Mouse (Mus musculus) spleen, postnatal 36 days (tissue): ENCODE data around the gene Ankrd12.

Source experiments
- DNase-seq, 2 experiments: peaks; one replicate each; pipeline ENCODE4 v3.0.0; 2022; ENCODE audit warnings: low spot score in 2 of 2, mixed read lengths in 1 of 2

The Ankrd12 gene

DNA sequence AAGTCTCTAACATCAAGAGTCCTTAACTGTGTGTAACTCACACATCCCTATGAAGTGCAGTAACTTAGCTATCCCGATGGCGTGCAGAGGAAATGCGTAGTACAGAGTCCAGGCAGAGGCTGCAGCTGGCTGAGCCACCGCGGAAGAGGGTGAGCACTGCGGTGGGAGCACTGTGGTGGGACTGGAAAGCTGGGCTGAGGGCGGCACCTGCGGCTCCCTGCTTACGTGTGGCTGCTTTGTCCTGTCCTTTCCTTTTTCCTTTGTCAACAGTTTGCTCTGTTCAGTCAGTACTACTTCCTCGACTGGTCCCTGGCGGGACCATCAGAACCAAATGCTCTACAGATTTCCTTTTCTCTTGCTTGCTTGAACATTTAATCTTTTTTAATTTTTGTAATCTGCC is 109.1 kb downstream of the Ankrd12 start:
- DNase-seq: no peak

DNA sequence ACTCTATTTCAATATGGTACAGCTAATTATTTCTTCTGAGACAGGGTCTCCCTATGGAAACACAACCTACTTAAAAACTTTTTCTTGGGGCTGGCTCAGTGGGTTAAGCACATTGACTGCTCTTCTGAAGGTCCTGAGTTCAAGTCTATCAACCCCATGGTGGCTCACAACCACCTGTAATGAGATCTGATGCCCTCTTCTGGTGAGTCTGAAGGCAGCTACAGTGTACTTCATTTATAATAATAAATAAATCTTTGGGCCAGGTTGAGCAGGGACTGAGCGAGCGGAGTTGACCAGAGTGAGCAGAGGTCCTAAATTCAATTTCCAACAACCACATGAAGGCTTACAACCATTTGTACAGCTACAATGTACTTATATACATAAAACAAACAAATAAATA is 114.6 kb downstream of the Ankrd12 start:
- DNase-seq: no peak

DNA sequence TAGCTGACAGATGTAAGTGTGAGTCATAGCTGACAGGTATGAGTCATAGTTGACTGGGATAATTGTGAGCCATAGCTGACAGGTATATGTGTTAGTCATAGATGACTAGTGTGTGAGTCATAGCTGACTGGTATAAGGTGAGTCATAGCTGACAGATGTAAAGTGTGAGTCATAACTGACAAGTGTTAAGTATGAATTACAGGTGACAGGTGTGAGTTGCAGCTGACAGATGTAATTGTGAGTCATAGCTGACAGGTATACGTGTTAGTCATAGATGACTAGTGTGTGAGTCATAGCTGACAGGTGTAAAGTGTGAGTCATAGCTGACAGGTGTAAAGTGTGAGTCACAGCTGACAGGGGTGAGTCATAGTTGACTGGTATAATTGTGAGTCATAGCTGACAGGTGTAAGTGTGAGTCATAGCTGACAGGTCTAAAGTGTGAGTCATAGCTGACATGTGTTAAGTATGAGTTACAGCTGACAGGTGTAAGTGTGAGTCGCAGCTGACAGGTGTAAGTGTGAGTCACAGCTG is 115.2 kb downstream of the Ankrd12 start:
- DNase-seq: no peak

DNA sequence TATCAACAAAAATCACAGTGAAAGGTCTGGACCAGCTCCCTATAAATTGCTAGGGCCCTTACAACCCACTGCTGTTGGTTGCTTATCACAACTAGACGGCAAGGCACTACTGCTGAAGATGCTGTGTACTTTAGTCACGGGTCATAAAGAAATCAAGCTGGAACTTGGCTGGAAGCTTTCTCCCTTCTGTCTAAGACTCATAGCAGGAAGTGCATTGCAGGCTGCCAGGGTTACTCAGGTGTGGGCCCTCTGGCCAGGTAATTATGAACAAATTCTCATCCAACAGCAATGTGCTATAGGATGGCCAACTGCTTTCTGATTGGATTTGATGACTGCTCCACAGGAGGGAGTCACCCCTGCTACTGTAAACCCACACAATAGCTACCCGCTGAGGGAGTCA is 117.9 kb downstream of the Ankrd12 start:
- DNase-seq: no peak

DNA sequence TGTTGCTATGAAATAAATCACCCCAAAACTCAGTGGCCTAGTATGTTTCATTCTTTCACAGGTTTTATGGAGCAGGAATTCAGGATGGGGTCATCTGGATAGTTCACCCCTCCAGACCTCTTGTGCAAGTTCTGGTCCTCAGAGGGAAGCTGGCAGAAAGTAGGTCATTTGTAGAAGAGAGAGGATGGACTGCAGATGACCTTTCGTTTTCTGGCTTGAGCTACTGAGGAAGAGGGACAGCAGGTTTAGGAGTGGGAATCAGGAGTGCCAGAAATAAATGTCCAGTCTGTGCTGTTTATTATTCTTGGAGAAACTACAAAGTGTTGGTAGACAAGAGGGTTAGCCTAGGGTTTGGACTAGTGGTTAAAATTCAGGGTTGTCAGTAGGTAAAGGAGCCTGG is 118.5 kb downstream of the Ankrd12 start:
- no peak for DNase-seq

DNA sequence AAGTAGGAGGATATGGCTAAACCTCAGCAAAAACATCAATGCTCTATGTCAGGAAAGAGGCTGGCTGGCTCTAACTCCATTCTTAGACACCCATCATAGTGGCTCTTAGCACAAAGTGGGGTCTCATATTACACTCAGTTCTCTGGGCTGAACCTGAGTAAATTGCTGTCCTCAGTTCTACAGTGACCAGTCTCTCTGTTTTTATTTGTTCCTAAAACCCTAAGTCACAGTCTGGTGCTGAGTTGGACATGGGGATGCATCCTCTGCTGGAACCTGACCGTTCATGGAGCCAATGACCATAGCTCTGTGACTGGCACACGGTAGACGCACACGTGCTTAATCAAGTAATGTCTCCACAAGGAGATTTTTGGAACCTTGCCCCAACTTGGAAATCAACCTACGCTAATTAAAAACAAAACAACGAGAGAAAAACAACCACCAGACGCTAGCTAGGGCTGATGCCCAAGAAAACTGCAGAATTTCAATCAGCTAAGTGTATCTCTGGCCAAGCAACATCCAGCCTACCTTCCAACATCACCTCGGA is 119.0 kb downstream of the Ankrd12 start:
- DNase-seq: no peak

DNA sequence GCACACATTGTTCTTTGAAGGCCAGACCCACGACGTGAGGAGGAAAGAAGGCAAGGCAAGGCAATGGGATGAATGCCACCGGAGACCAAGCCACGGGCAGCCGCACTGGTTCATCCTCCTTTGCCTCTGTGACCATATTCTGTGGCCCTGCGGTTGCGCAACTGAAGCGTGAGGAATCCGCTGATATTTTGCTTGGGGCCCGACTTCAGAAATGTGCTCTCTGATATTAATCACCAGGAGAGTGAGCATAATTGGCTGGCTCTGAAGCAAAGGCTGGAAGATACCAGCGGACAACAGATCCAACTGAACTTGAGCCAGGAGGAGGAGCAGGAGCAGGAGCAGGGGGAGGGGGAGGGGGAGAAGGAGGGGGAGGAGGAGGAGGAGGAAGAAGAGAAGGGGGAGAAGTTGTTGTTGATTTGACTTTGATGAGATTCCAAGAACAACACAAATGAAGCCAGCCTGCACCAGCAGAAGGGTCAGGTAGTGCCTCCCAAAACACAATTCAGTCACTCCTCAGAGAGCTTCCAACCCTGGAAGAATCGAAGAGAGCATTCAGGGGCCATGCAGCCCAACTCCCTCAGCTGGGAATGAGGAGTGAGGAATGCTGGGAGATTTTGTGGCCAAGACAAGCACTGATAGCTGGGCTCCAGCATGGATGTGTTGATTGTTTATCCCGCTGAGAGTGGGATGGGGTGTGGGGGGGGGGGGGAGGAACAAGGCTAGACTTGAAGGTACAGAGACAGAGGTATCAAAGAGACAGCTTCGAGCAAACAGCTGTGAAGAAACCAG is 119.7 kb downstream of the Ankrd12 start:
- DNase-seq: no peak

DNA sequence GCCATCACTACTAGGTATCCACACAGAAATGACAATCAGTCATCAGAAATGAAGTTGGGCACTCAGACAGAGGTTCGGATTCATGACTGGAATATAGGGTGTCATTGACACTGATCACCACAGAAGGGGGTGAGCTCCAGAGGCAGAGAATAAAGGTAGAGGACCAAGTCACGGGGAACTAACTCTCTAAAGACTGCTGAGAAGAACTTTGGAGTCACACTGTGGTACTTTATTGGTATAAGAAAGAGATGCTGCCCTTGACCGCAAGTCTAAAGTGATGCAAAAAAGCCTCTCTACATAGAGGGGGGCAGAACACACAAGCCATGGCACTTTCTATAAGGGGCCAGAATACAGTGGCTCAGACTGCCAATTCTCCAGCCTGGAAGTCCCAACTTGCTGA is 120.7 kb downstream of the Ankrd12 start:
- no peak for DNase-seq

DNA sequence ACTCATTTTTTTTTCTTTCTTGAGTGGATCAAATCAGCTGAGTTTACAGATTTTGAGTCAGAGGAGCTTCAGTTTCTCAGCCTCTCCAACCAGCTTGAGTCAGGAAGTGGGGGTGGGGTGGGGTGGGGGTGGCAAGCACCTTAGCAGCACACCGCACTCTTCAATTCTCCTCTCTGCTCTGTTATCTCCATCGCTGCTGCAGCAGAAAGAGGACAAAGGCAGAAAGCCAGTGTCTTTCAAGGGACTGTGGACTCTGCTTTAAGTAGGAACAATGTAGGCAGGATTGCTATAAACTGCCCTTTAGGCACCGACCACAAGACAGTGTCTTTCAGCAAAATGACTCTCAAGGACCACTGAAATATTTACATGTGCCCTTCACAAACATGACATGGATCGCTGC is 122.9 kb downstream of the Ankrd12 start:
- DNase-seq: no peak

DNA sequence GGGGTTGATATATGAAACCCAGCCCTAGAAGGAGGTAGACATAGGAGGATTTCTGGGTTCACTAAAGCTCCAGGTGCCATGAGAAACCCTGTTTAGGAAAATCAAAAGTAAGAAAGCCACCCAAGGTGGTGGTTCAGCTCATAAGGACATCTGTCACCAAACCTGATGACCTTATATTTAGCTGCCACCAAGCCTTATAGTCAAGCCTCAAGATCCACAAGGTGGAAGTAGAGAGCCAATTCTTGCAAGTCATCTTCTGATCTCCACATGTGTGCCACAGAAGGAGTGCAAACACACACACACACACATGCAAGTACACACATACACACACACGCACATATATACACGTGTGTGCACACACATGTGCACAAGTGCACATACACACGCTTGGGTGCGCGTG is 124.8 kb downstream of the Ankrd12 start:
- DNase-seq: peak in 1 of 2 experiments; percentile 17

DNA sequence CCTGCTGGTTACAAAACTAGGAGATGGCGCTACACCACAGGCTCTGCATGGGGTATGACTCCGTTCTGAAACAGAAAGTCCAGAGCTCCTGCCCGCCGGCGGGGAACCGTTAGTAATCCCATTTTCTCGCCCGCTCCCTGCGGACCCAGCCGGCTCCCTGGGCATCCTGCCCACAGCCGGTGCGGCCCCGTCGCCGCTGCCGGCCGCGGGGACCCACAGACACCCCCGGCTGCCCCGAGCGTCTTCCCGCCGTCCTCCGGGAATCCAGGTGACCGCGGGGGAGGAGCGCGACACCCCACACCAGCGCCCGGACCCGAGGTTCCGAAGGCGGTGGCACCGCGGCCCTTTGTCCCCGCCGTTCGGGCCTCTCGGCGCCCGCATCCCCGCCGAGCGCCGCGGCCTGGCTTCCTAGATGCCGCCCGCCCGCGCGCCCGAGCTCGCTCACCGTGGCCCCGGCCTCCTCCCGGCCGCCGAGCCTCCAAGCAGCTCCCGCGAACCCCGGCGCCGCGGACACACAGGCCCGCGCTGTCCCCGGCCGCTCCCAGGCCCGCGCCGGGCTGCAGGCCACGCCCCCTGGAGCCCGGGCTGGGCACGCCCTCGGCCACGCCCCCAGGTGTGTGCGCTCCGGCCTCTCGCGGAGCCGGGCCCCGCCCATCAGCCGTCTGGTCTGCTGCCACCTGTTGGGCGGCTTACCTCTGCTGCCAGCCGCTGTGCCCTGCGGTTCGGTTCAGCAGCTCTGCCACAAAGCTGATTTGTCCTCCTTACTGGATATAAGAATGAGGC is 126.1 kb downstream of the Ankrd12 start, which contains the start of gene Twsg1:
Gene Twsg1 (minus strand): TSS at position 605 of the 783 bp plus-strand sequence.
- peak; percentile 94 to 95 for DNase-seq

DNA sequence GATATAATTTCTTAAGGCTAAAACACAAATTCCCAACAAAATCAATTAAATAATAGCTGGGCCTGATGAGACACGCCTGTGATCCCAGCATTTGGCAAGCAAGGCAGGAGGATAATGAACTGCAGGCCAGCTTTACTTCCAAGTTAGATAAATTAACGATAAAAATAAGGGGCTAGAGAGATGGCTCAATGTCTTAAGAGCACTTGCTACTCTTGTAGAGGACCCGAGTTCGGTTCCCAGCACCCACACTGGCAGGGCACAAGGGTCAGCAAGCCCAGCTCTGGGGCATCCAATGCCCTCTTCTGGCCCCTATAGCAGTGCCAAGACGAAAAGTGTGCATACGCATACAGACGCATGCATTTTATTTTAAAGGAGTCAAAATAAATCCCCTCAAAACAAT is 126.7 kb downstream of the Ankrd12 start:
- no peak for DNase-seq

DNA sequence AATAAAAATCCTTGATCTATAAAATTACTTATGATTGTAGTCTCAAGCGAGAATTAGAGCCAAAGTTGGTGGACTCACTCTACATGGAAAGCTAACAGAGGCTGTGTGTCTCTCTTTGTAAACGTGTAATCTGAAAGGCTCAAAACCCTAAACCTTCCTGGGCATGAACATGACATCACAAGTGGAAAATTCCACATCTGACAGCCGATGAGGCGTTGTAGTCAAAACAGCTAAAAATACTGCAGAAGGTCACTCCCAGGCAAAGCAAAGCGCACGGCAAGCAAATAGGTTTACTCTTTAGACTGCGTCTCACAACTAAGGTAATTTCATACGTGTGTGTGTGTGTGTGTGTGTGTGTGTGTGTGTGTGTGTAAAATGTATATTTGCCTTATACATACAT is 129.6 kb downstream of the Ankrd12 start:
- peak; percentile 13 to 21 for DNase-seq

DNA sequence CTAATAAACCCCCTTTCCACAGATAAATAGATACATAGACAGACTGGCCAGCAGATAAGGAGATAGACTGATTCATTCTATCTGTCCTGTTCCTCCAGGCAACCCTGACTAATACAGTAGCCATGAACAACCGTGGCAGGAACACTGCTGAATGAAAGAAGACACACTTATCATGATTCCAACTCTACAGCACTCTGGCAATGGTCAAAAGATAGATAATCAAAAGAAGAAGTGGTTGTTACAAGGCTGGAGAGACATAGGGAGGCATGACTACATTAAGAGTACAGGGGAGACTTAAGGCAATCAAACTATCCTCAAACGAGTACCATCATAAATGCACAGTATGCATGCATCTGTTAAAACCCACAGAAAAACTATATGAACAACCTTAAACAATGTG is 131.5 kb downstream of the Ankrd12 start:
- DNase-seq: no peak

DNA sequence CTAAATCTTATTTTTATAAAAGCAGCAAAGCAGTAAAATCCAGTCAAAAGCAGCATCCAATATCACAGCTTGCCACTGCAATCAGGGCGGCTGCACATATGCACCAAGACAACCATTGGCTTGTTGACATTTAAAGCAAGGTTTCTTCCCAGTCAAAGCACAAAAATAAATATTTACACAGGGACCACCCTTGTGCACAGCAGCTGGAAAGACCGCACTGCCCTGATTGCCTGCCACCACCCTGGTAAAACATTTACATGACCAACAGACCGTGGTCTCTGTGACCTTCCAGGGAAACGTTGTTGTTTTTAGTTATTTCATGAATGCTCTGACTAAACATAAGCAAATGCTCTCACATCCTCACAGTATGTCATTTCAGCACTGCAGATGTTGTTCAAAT is 134.5 kb downstream of the Ankrd12 start:
- no peak for DNase-seq

DNA sequence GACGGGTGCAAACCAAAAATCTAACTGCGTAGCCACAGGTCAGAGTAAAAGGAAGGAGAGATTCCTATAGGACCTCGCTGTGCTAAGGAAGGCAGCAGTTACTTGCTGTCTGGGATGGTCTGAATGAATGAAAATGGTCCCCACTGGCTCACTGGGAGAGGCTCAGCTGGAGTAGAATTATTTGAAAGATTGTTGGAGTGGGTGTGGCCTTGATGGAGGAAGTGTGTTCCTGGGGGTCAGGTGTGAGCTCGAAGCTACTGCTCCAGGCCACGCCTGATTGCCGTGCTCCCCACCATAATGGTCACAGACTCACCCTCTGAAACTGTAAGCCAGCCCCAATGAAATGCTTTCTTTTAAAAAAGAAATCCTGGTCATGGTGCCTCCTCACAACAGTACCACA is 135.6 kb downstream of the Ankrd12 start:
- DNase-seq: no peak

DNA sequence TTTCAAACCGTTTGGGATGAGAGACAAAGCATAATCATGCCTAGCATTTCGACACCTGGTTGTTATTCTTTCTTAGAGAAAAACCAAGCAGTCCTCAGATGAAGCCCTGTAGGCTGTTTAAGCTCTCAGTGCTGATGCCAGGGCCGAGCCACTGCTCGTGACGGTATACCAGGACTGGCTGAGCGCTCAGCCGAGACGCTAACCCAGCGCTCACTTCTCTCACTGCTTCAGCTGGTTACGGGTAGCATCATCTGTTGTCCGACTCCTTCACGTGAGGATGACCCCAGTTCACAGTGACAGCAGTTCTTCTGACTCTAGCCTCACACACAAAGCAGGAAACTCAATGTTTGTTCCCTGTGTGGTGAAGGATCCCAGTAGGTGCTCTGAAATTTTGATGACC is 136.7 kb downstream of the Ankrd12 start:
- DNase-seq: no peak

DNA sequence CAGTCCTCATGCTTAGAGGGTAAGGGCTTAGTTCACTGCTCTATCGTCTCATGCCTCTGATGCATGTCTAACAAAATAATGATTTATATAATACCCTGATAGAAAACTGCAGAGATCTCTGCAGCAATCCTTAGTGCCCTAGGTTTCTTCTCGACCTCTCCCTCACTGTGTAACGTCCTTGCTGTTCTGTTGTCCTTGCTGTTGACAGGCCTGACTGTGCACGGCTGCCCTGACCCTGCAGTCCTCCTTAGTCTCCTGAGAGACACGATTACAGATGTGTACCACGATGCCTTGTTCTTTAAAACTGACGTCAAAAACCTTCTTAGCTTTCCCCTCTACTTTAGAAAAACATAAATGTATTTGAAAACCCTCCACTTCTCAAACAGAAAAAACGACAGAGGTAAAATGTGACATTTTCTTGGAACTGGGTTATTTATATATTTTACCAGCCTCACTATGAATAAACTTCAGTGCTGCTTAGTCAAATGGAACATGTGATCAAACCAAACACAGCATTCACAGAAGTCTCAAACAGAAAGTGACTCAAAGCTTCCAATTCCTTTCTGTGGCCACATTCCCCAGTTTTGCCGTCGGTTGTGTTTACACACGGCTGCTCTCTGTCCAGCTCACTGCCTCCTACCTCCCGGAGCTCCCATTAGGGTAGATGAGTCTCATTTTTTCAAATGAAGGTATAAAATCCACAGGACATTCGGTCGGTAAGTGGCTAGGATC is 137.3 kb downstream of the Ankrd12 start:
- no peak for DNase-seq

DNA sequence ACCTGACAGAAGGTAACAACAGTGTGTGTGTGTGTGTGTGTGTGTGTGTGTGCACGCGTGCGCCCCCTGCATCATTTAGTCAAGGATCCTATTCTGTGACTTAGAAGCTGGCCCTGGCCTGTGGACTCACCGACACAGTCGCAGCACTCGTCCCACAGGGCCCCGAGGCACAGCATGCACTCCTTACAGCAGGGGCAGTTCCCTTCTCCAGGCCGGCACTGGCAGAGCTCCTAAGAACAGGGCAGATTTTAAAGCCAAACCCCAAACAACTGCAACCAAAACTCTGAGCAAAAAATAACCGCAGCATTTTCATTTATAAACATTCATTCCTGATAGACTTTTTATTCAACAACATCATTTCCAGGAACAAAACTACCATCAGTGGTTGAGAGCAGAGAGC is 139.2 kb downstream of the Ankrd12 start:
- no peak for DNase-seq

DNA sequence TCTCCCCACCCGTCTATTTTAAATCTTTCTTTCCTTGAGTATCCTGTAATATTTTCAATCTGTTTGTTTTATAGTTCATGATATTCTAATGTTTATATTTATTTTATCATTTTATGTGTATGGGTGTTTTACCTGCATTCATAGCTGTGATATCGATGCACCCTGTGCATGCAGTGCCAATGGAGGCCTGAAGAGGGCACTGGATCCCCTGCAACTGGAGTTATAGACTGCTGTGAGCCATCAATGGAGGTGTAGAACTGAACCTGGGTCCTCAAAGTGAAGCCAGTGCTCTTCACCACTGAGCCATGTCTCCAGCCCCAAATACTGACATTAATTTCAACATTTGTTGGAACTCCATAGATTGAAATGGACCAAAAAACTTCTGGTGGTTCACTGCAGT is 143.1 kb downstream of the Ankrd12 start:
- DNase-seq: no peak

DNA sequence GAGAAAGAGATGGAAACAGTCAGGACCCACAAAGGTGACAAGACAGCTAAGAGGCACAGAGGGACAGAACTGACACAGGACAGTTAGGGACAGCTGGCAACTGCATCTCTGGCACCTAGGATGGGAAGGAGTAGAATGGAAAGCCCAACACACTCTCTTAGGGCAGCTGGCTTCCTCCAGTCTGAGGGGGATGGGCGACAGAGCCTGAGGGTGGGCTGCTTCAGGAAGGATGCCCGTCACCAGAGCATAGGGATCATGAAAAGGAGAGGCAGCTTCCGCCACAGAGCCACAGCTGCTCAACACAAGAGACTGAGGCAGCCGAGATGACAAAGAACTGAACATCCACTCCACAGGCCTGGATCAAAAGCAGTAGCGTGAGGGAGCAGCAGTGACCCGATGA is 145.4 kb downstream of the Ankrd12 start:
- DNase-seq: no peak

DNA sequence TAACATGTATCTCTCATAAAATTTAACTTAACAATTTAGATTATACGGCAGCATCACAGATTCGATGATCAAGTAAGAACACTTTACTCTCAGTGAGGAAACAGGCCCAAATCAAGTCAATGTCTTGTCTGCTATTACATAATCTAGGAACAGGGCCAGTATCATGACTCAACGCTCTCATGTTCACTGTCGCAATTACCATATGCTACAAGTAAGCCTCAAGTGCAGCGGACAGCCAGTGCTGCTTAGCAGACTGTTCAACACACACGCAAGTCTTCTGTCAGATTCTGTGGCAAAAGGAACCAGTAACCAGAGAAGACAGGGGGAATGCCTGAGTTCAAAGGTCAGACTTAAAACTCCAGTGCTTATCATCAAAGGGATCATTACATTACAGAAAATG is 145.9 kb downstream of the Ankrd12 start:
- no peak for DNase-seq
